Mouse (Mus musculus) CH12.LX (cell line): Measurements from ENCODE around the gene Rora. TPM values are rescaled to one million over a fixed set of nuclear protein-coding genes. Genes with fewer than 3 reads are reported as not detected.

Experiments
- DNase-seq: peaks from one replicate; pipeline ENCODE4 v3.0.0-alpha.2; 2013; ENCODE audit errors: extremely low read depth
- H3K27ac ChIP-seq: 2 replicates; pipeline ENCODE4 v1.5.1; 2012; ENCODE audit warnings: low read depth, mild to moderate bottlenecking, control low read depth, moderate library complexity; ENCODE audit not compliant: insufficient read depth
- H3K27me3 ChIP-seq: replicated peaks from 2 replicates; pipeline ENCODE3; 2012; ENCODE audit warnings: inconsistent platforms
- H3K36me3 ChIP-seq, 2 experiments: replicated peaks in 1 of 2; 2 replicates each; pipeline versions ENCODE3 to v1.6.1; 2012; ENCODE audit warnings: inconsistent platforms in 1 of 2, low read length in 1 of 2, mild to moderate bottlenecking in 1 of 2, mixed read lengths in 1 of 2, moderate library complexity in 1 of 2; ENCODE audit not compliant: control insufficient read depth in 1 of 2, insufficient read depth in 1 of 2
- H3K4me1 ChIP-seq, 2 experiments: 2 replicates each; pipeline ENCODE4 v1.6.1; 2012; ENCODE audit warnings: inconsistent platforms in 1 of 2, moderate library complexity in 1 of 2; ENCODE audit not compliant: insufficient read depth in 2 of 2, control insufficient read depth in 1 of 2
- H3K4me2 ChIP-seq: 2 replicates; pipeline ENCODE4 v1.6.1; 2012; ENCODE audit warnings: low read depth, mild to moderate bottlenecking, control low read depth; ENCODE audit not compliant: poor library complexity, insufficient read depth, severe bottlenecking
- H3K4me3 ChIP-seq, 3 experiments: fragments of 150-350 bp in 1 of 3; sonication (generic) in 1 of 3; replicated peaks in 1 of 3; 2 replicates each; pipeline versions ENCODE3 to v1.5.1; 2011 to 2012; ENCODE audit warnings: low read depth in 2 of 3, low read length in 2 of 3, mild to moderate bottlenecking in 2 of 3, moderate library complexity in 2 of 3, control low read depth in 1 of 3, improper control_type of control experiment in 1 of 3, inconsistent platforms in 1 of 3, mixed read lengths in 1 of 3; ENCODE audit not compliant: poor library complexity in 1 of 3
- H3K79me2 ChIP-seq: replicated peaks from 2 replicates; pipeline ENCODE4 v1.6.1; 2012; ENCODE audit warnings: mild to moderate bottlenecking, moderate library complexity; ENCODE audit not compliant: control insufficient read depth, poor library complexity, insufficient read depth, severe bottlenecking; ENCODE audit errors: extremely low read depth
- H3K9ac ChIP-seq: 2 replicates; pipeline ENCODE4 v1.6.1; 2012; ENCODE audit warnings: low read depth, mild to moderate bottlenecking, control low read depth, moderate library complexity; ENCODE audit not compliant: insufficient read depth
- H3K9me3 ChIP-seq: replicated peaks from 2 replicates; pipeline ENCODE3; 2012; ENCODE audit warnings: low read length, inconsistent platforms, mixed read lengths
- CHD1 ChIP-seq: IDR thresholded peaks from 2 replicates; pipeline ENCODE4 v1.6.1; 2012; ENCODE audit warnings: low read depth, low read length, improper control_type of control experiment, inconsistent platforms
- CHD2 ChIP-seq: IDR thresholded peaks from 2 replicates; pipeline ENCODE4 v1.6.1; 2011; ENCODE audit warnings: low read length, improper control_type of control experiment
- E2F4 ChIP-seq: IDR thresholded peaks from 2 replicates; pipeline ENCODE4 v1.6.1; 2011; ENCODE audit warnings: low read depth, low read length, improper control_type of control experiment; ENCODE audit not compliant: insufficient replicate concordance
- ELF1 ChIP-seq: IDR thresholded peaks from 2 replicates; pipeline ENCODE4 v1.6.1; 2014; ENCODE audit warnings: low read depth, mild to moderate bottlenecking, inconsistent platforms, low read length, improper control_type of control experiment
- EP300 ChIP-seq: IDR thresholded peaks from 2 replicates; pipeline ENCODE4 v1.6.1; 2011; ENCODE audit warnings: low read length, improper control_type of control experiment
- HCFC1 ChIP-seq: IDR thresholded peaks from 2 replicates; pipeline ENCODE4 v1.6.1; 2012; ENCODE audit warnings: low read depth, mild to moderate bottlenecking, inconsistent platforms, low read length, improper control_type of control experiment
- IRF4 ChIP-seq: IDR thresholded peaks from 2 replicates; pipeline ENCODE4 v1.6.1; 2014; ENCODE audit warnings: low read depth, mild to moderate bottlenecking, inconsistent platforms, low read length, improper control_type of control experiment
- JUN ChIP-seq: IDR thresholded peaks from 2 replicates; pipeline ENCODE4 v1.6.1; 2011; ENCODE audit warnings: low read depth, mild to moderate bottlenecking, low read length, improper control_type of control experiment, moderate library complexity; ENCODE audit not compliant: insufficient read depth
- JUND ChIP-seq: conservative IDR thresholded peaks from 2 replicates; pipeline ENCODE4 v1.6.1; 2011; ENCODE audit warnings: low read depth, low read length, improper control_type of control experiment
- KAT2A ChIP-seq: IDR thresholded peaks from 2 replicates; pipeline ENCODE4 v1.6.1; 2012; ENCODE audit warnings: low read length, improper control_type of control experiment, inconsistent platforms; ENCODE audit not compliant: insufficient replicate concordance
- MAFK ChIP-seq: IDR thresholded peaks from 2 replicates; pipeline ENCODE4 v1.6.1; 2011; ENCODE audit warnings: low read length, improper control_type of control experiment; ENCODE audit not compliant: insufficient replicate concordance
- MAX ChIP-seq: IDR thresholded peaks from 2 replicates; pipeline ENCODE4 v1.6.1; 2011; ENCODE audit warnings: low read length, improper control_type of control experiment
- MAZ ChIP-seq: IDR thresholded peaks from 2 replicates; pipeline ENCODE4 v1.6.1; 2012; ENCODE audit warnings: low read depth, mild to moderate bottlenecking, inconsistent platforms, low read length, improper control_type of control experiment, moderate library complexity
- MYC ChIP-seq: IDR thresholded peaks from 2 replicates; pipeline ENCODE4 v1.6.1; 2011; ENCODE audit warnings: low read depth, mild to moderate bottlenecking, improper control_type of control experiment, low read length
- NELFE ChIP-seq: IDR thresholded peaks from 2 replicates; pipeline ENCODE4 v1.6.1; 2011; ENCODE audit warnings: low read depth, low read length, improper control_type of control experiment
- PAX5 ChIP-seq: IDR thresholded peaks from 2 replicates; pipeline ENCODE4 v1.6.1; 2012; ENCODE audit warnings: low read length, inconsistent platforms, mixed read lengths
- RCOR1 ChIP-seq: conservative IDR thresholded peaks from 2 replicates; pipeline ENCODE4 v1.6.1; 2012; ENCODE audit warnings: low read depth, mild to moderate bottlenecking, inconsistent platforms, low read length, improper control_type of control experiment
- TBP ChIP-seq: conservative IDR thresholded peaks from 2 replicates; pipeline ENCODE4 v1.6.1; 2011; ENCODE audit warnings: low read depth, low read length, improper control_type of control experiment
- TCF12 ChIP-seq: IDR thresholded peaks from 2 replicates; pipeline ENCODE4 v1.6.1; 2014; ENCODE audit warnings: low read depth, mild to moderate bottlenecking, inconsistent platforms, low read length, improper control_type of control experiment
- UBTF ChIP-seq: IDR thresholded peaks from 2 replicates; pipeline ENCODE4 v1.6.1; 2012; ENCODE audit warnings: low read depth, mild to moderate bottlenecking, inconsistent platforms, low read length, improper control_type of control experiment, moderate library complexity
- ZC3H11A ChIP-seq: IDR thresholded peaks from 2 replicates; pipeline ENCODE4 v1.6.1; 2012; ENCODE audit warnings: low read depth, mild to moderate bottlenecking, inconsistent platforms, low read length, improper control_type of control experiment
- ZKSCAN1 ChIP-seq: IDR thresholded peaks from 2 replicates; pipeline ENCODE4 v1.6.1; 2012; ENCODE audit warnings: low read depth, inconsistent platforms, low read length, improper control_type of control experiment, borderline replicate concordance
- ZMIZ1 ChIP-seq: IDR thresholded peaks from 2 replicates; pipeline ENCODE4 v1.6.1; 2012; ENCODE audit warnings: low read depth, mild to moderate bottlenecking, inconsistent platforms, low read length, improper control_type of control experiment
- dilution Hi-C: fragments of 300-500 bp; cut with MboI; formaldehyde crosslinking; loops from 2 replicates; pipeline ENCODE4 v1.14.3; 2020; ENCODE audit warnings: low sequenced_read_pairs; ENCODE audit not compliant: extremely low pct_unique_long_range_greater_than_20kb, extremely low pct_ligation_motif_present
- in situ Hi-C: fragments of 300-500 bp; cut with MboI; formaldehyde crosslinking; loops from 3 replicates; pipeline ENCODE4 v1.14.3; 2019; ENCODE audit warnings: low sequenced_read_pairs, low pct_ligation_motif_present, low pct_unique_long_range_greater_than_20kb, mixed read lengths
- polyA plus RNA-seq: library from polyadenylated mRNA; unstranded; fragments of >175 nt; gene quantifications from 2 replicates; pipeline ENCODE4 v1.2.1, GENCODE M21; 2012; ENCODE audit warnings: low read depth; ENCODE audit not compliant: insufficient read length
- total RNA-seq, 2 experiments: library from RNA; depleted of rRNA; stranded (reverse); fragments of 300-350 nt in 1 of 2; fragments of >200 nt in 1 of 2; gene quantifications; 2 replicates each; pipeline ENCODE4 v1.2.3; 2012 to 2014

The Rora gene
- total and polyA plus RNA-seq, 3 experiments, result 0.36 to 0.66 (median 0.64) TPM

DNA sequence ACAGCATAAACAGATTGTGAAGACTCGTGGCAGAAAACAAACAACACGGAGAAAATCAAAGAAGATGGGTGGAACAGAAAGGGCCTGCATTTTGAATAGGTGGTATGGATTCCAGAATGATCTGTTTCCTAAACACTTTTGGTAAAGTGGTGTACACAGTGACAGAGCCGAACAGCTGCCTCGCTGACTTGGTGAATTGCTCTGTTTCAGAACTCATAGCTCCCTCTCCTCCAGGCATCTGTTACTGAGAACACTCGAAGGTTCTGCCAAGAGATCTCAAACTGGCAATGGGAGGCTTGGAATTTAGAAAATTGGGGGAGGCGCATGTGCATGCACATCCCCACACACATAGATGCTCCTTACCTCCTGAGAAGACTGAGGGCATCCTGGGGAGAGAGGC lies 145.5 kb downstream of the Rora start:
- no peak overlapping the region for H3K9ac ChIP-seq
- peaks cover 54% of the 10 kb centered on the region for H3K9me3 ChIP-seq
- H3K79me2 ChIP-seq, result no peaks in the 10 kb centered on the region
- in situ Hi-C loops (no loop called here), dilution Hi-C loops (no loop called here)
- DNase-seq, result no peak
- no peak overlapping the region for H3K4me2 ChIP-seq
- H3K36me3 ChIP-seq, result no peaks in the 10 kb centered on the region
- no peak overlapping the region for H3K27ac ChIP-seq
- H3K4me1 ChIP-seq, result no peaks in the 10 kb centered on the region
- H3K27me3 ChIP-seq, result no peaks in the 10 kb centered on the region
- H3K4me3 ChIP-seq, result no peak overlapping the region
- TF ChIP-seq KAT2A (no peak), ELF1 (no peak), IRF4 (no peak), JUN (no peak), ZC3H11A (no peak), JUND (no peak), E2F4 (no peak), ZKSCAN1 (no peak), ZMIZ1 (no peak), RCOR1 (no peak), NELFE (no peak), UBTF (no peak), CHD1 (no peak)
- TF ChIP-seq, all 38 proteins: peak for 0

DNA sequence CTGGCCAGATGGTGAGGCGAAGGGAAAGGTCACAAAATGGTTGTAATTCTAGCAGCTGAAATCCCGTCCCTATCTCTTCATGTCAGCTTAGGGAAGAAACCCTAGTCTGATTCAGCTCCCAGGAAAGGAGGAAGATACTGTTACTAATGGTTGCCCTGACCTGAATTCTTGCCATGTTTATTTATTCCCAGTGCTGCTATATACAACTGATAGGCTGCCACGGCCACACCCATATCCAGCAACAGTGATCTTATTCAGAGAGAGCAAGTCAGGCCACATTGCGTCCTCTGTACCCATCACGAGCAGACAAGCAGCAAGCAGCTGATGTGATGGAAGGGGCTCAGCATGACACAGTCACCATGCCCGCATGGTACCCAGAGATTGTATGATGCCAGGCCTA lies 150.6 kb downstream of the Rora start:
- H3K9me3 ChIP-seq, result peaks cover 54% of the 10 kb centered on the region

More for the DNA sequence above, 150.6 kb downstream of the Rora start:
- dilution Hi-C loops, result no loop called here
- in situ Hi-C loops, result no loop called here
- Histone ChIP-seq H3K9ac (no peak overlapping the region), H3K4me1 (no peaks in the 10 kb centered on the region), H3K36me3 (no peaks in the 10 kb centered on the region), H3K79me2 (no peaks in the 10 kb centered on the region), H3K27ac (no peak overlapping the region), H3K4me3 (no peak overlapping the region), H3K27me3 (no peaks in the 10 kb centered on the region), H3K4me2 (no peak overlapping the region)
- no peak for DNase-seq
- TF ChIP-seq CHD1 (no peak), ELF1 (no peak), MYC (no peak), MAX (no peak), EP300 (no peak), HCFC1 (no peak), MAFK (no peak), TCF12 (no peak), RCOR1 (no peak), PAX5 (no peak), TBP (no peak), CHD2 (no peak), ZKSCAN1 (no peak), MAZ (no peak)
